Mouse (Mus musculus) midbrain, embryonic 15.5 days (tissue): ENCODE data around the gene Scgb1b24. TPM values are rescaled to one million over a fixed set of nuclear protein-coding genes. Genes with fewer than 3 reads are reported as not detected.

Experiments used
- ATAC-seq: fragments of 200-750 bp; cut with Nextera tagmentation; replicated peaks from 2 replicates; pipeline ENCODE4 v1.8.0; 2017; ENCODE audit warnings: moderate TSS enrichment
- H3K27ac ChIP-seq: fragments of 300-500 bp; sonication (generic); 2 replicates; pipeline ENCODE4 v1.5.1; 2015; ENCODE audit warnings: mild to moderate bottlenecking, inconsistent platforms
- H3K27me3 ChIP-seq: fragments of 300-500 bp; sonication (generic); replicated peaks from 2 replicates; pipeline ENCODE4 v1.6.1; 2015; ENCODE audit warnings: inconsistent platforms
- H3K36me3 ChIP-seq: fragments of 300-500 bp; sonication (generic); replicated peaks from 2 replicates; pipeline ENCODE4 v1.6.1; 2015; ENCODE audit warnings: inconsistent platforms
- H3K4me1 ChIP-seq: fragments of 300-500 bp; sonication (generic); 2 replicates; pipeline ENCODE4 v1.6.1; 2015; ENCODE audit warnings: inconsistent platforms
- H3K4me2 ChIP-seq: fragments of 300-500 bp; sonication (generic); 2 replicates; pipeline ENCODE4 v1.6.1; 2015; ENCODE audit warnings: inconsistent platforms, mild to moderate bottlenecking, moderate library complexity
- H3K4me3 ChIP-seq: fragments of 300-500 bp; sonication (generic); 2 replicates; pipeline ENCODE4 v1.5.1; 2015; ENCODE audit warnings: mild to moderate bottlenecking, inconsistent platforms
- H3K9ac ChIP-seq: fragments of 300-500 bp; sonication (generic); 2 replicates; pipeline ENCODE4 v1.6.1; 2015; ENCODE audit warnings: mild to moderate bottlenecking, inconsistent platforms
- H3K9me3 ChIP-seq: fragments of 300-500 bp; sonication (generic); 2 replicates; pipeline ENCODE4 v1.6.1; 2016; ENCODE audit warnings: inconsistent platforms
- WGBS: fragments of 180-500 bp; shearing (Covaris S2); methylation state at CpG from one replicate; pipeline ENCODE4 v1.1.7; 2015; ENCODE audit warnings: mixed read lengths; 5-methylcytosine and 5-hydroxymethylcytosine counted together
- polyA plus RNA-seq: library from polyadenylated mRNA; unstranded; fragments of >200 nt; fragmentation: Nextera tagmentation; extraction: Ambion mirVana; gene quantifications from 2 replicates; pipeline ENCODE4 v1.2.1, GENCODE M21; 2015

Scgb1b24 gene
- not detected in 2 replicates for polyA plus RNA-seq

DNA sequence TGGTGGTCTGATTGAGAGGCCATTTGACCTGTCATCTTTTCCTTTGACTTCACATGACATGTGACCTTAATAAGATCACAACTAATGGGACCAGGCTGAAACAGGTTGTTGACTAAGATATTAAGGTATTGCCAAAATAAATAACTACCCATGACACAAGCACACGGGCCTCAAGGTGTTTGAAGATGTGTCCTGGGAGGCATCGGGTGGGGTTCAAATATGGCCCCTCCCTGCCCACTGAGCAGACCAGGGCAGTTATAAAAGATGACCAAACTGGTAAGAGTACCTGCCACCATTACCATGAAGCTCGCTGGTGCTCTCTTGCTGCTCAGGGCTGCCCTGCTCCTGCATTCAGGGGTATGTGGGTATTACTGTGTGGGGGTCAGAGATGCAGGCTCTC, at the start of gene Scgb1b24:
Scgb1b24 (plus strand) TSS at position 301 of the 400 bp plus-strand sequence.
- Histone ChIP-seq H3K36me3 (no peaks in the 10 kb centered on the region), H3K4me3 (no peak within 1 kb of the TSS), H3K4me2 (no peak within 1 kb of the TSS), H3K9ac (no peak within 1 kb of the TSS), H3K27me3 (no peaks in the 10 kb centered on the region), H3K9me3 (peaks cover 48% of the 10 kb centered on the region), H3K4me1 (no peaks in the 10 kb centered on the region), H3K27ac (no peak within 1 kb of the TSS)
- ATAC-seq, result no peak
- 85% methylated on average over 3 of the region's 3 CpGs for WGBS

DNA sequence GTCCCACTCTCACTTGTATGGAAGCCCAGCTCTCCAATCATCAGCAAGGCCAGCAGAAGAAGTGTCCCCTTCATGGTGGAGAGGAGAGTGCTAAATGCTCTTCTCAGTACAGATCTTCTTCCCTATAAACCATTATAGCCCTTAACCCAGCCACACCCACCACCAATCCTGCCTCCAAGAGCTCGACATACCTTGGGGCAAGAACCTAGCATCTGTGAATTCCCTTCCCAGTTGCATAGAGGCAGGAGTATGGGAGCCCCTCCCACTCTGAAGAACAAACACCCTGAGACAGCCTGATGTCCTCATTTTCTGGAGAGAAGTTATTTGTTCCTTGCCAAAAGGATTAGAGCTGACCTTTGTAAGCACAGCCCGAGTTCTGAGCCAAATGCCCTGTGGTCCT, 4.4 kb upstream of the Scgb1b24 start, which contains the start of gene Scgb2b24:
Scgb2b24 (minus strand) TSS at position 101 of the 400 bp plus-strand sequence.
- Histone ChIP-seq H3K27me3 (no peaks in the 10 kb centered on the region), H3K4me3 (no peak within 1 kb of the TSS), H3K4me1 (no peaks in the 10 kb centered on the region), H3K9ac (no peak within 1 kb of the TSS), H3K27ac (no peak within 1 kb of the TSS), H3K9me3 (peaks cover 46% of the 10 kb centered on the region), H3K4me2 (no peak within 1 kb of the TSS), H3K36me3 (no peaks in the 10 kb centered on the region)
- no peak for ATAC-seq
- WGBS, result 69% methylated on average over 2 of the region's 2 CpGs

Other genes with a start within 250 kb of the Scgb1b24 start
- gene Scgb2b21, start 223.3 kb upstream of the Scgb1b24 start, polyA plus RNA-seq, result not detected in 2 replicates
- not detected in 2 replicates for gene Scgb2b24, start 4.5 kb upstream of the Scgb1b24 start, polyA plus RNA-seq
- gene Scgb2b26, start 201.2 kb downstream of the Scgb1b24 start, polyA plus RNA-seq, result not detected in 2 replicates